Comparison of ENCODE assay signal across 8 mouse cellular contexts in genomic region chr2:170153421-170154271, GRCm38 (mm10). TPM values are rescaled to one million over a fixed set of nuclear protein-coding genes. Genes with fewer than 3 reads are reported as not detected.
DNase-seq lines count a peak whose midpoint lies in the region; TF ChIP-seq lines count a peak whose summit lies in the region.

No protein-coding gene starts in this region.

- 0 out of 2 replicates have a peak, but pooled peaks cover 7% of the 10 kb centered on the region for H3K27me3 ChIP-seq in embryonic facial prominence, embryonic 10.5 days (replicated peaks; ENCODE audit: low read depth, poor library complexity, severe bottlenecking)
- H3K27me3 ChIP-seq in heart, embryonic 10.5 days (ENCODE audit: insufficient read depth, poor library complexity, severe bottlenecking) = no peaks in the 10 kb centered on the region
- H3K27me3 ChIP-seq in small intestine, adult 2 months (ENCODE audit: control insufficient read depth, insufficient read depth, low read length) = no peaks in the 10 kb centered on the region

- no peaks in the 10 kb centered on the region for H3K9me3 ChIP-seq in embryonic facial prominence, embryonic 10.5 days
- H3K9me3 ChIP-seq in heart, embryonic 10.5 days = no peaks in the 10 kb centered on the region

- peaks cover 37% of the 10 kb centered on the region for H3K4me1 ChIP-seq in embryonic facial prominence, embryonic 10.5 days
- H3K4me1 ChIP-seq in heart, embryonic 10.5 days = peaks cover 34% of the 10 kb centered on the region
- H3K4me1 ChIP-seq in small intestine, adult 2 months (ENCODE audit: control insufficient read depth, insufficient read depth, insufficient read length, low read length) = peaks cover 8% of the 10 kb centered on the region; the same call in 1 of the 2 replicates

- H3K36me3 ChIP-seq in embryonic facial prominence, embryonic 10.5 days (replicated peaks) = no peaks in the 10 kb centered on the region
- no peaks in the 10 kb centered on the region for H3K36me3 ChIP-seq in heart, embryonic 10.5 days
- no peaks in the 10 kb centered on the region for H3K36me3 ChIP-seq in small intestine, adult 2 months (ENCODE audit: control insufficient read depth, insufficient read depth, low read length)

- intact Hi-C loops in left cerebral cortex, adult 2 months (cut with DNase I) = no loop called here
- intact Hi-C loops in left cerebral cortex, postnatal 25 days (cut with DNase I) = no loop called here

- no peak overlapping the region for H3K27ac ChIP-seq in left cerebral cortex, adult 2 months
- peak overlapping the region; percentile 85 for H3K27ac ChIP-seq in embryonic facial prominence, embryonic 10.5 days (replicated peaks)
- H3K27ac ChIP-seq in heart, embryonic 10.5 days = peak overlapping the region; percentile 92
- H3K27ac ChIP-seq in small intestine, adult 2 months (ENCODE audit: insufficient read depth, low read depth, low read length) = peak overlapping the region; percentile 83

- DNase-seq in left cerebral cortex, adult 2 months (ENCODE audit: extremely low spot score in 1 of 2, low spot score in 2 of 2) = no peak
- no peak for DNase-seq in left cerebral cortex, postnatal 25 days (ENCODE audit: low spot score in 2 of 2)
- DNase-seq in embryonic facial prominence, embryonic 10.5 days (ENCODE audit: low spot score) = peak; percentile 56
- DNase-seq in heart, embryonic 10.5 days (ENCODE audit: low spot score) = peak; percentile 78
- DNase-seq in kidney, adult 9 months = peak; percentile 51
- DNase-seq in lung, postnatal 14 days = peak; percentile 58
- DNase-seq in right cerebral cortex, postnatal 36 days (ENCODE audit: low spot score in 2 of 2) = no peak

- 1% methylated on average over 37 of the region's 37 CpGs for WGBS in embryonic facial prominence, embryonic 10.5 days
- 1% methylated on average over 37 of the region's 37 CpGs for WGBS in heart, embryonic 10.5 days
- 2% methylated on average over 37 of the region's 37 CpGs for WGBS in small intestine, adult 2 months

- TF ChIP-seq POLR2A in small intestine, adult 2 months (IDR thresholded peaks at IDR 0.05; ENCODE audit: low read depth, low read length) = peak; percentile 17; the same call in 1 of the 2 replicates

- no peak for TF ChIP-seq CTCF in left cerebral cortex, adult 2 months (IDR thresholded peaks at IDR 0.05)
- TF ChIP-seq CTCF in small intestine, adult 2 months (IDR thresholded peaks at IDR 0.05; ENCODE audit: extremely low read depth, insufficient read length, insufficient replicate concordance, low read depth, low read length) = no peak

- peak overlapping the region; percentile 29 for H3K4me3 ChIP-seq in left cerebral cortex, adult 2 months
- H3K4me3 ChIP-seq in embryonic facial prominence, embryonic 10.5 days = peak overlapping the region; percentile 56
- peak overlapping the region; percentile 58 for H3K4me3 ChIP-seq in heart, embryonic 10.5 days
- peak overlapping the region; percentile 93 for H3K4me3 ChIP-seq in small intestine, adult 2 months (ENCODE audit: low read depth, low read length)

RNA-seq across cellular contexts. Expression of gene Zfp217, which starts 5.7 kb away (rescaled TPM):
- 1 to 10 TPM; 2.9 to 3.4 TPM for total RNA-seq in left cerebral cortex, adult 2 months (2021)
- total RNA-seq in left cerebral cortex, postnatal 25 days (2021) = 1 to 10 TPM; 2.4 to 3.0 TPM
- 3.9 and 4.2 TPM in 2 replicates for polyA plus RNA-seq in embryonic facial prominence, embryonic 10.5 days (2016; fragmentation: Nextera tagmentation; extraction: Ambion mirVana)
- 3.2 and 3.7 TPM in 2 replicates for polyA plus RNA-seq in heart, embryonic 10.5 days (2016; fragmentation: Nextera tagmentation; extraction: Ambion mirVana)
- polyA plus RNA-seq in small intestine, adult 2 months (2012; rRNA removed) = 5.2 and 10.4 TPM in 2 replicates

Comparison
In these comparisons a context has a peak if more than half of its experiments do, and no peak if none do; other contexts are left out.
1. DNase-seq: peak in embryonic facial prominence, embryonic 10.5 days (single experiment), heart, embryonic 10.5 days (single experiment), kidney, adult 9 months (single experiment) and lung, postnatal 14 days (single experiment); none in left cerebral cortex, adult 2 months (0 of 2), left cerebral cortex, postnatal 25 days (0 of 2) and right cerebral cortex, postnatal 36 days (0 of 2).
2. H3K4me3 ChIP-seq: peak in every context shown above with its lines; median percentile 93 in small intestine, adult 2 months; 58 in heart, embryonic 10.5 days; 56 in embryonic facial prominence, embryonic 10.5 days; 29 in left cerebral cortex, adult 2 months.